ENCODE assay signal across 18 mouse cellular contexts in the genomic region with DNA sequence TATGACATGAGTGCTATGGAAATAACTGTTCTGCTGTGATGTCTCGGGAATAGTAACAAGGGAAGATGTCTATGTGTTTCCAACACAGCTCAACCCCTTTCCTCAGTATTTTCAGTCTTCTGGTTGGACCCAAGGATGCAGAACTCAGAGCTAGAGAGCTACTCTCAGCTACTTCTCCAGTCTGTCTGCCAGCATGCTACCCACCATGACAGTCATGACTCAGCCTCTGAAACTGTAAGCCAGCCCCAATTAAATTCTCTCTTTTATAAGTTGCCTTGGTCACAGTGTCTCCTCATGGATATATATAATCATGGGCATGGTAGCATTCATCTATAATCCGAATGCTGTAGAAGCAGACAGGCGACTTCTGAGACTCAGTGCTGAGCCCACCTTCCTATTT. TPM values are rescaled to one million over a fixed set of nuclear protein-coding genes. Genes with fewer than 3 reads are reported as not detected.
"Had no signal": no experiment of that assay in that cellular context is flagged by ENCODE, and none has a peak within 500 bp of the region (broad histone marks: within the 10 kb centered on the region; RNA-seq: fewer than 3 reads in every experiment).

No protein-coding gene starts in this region.

- DNase-seq: gastrocnemius, adult 2 months; gastrocnemius, postnatal 10 days; gastrocnemius, postnatal 25 days; heart, adult 2 months; heart, postnatal 4 days; kidney, adult 18-20 months; kidney, adult 8-10 months; kidney, postnatal 10 days; kidney, postnatal 25 days; kidney, postnatal 4 days; left cerebral cortex, postnatal 4 days had no signal

- ATAC-seq: hindbrain, embryonic 16.5 days; inflammation-experienced regulatory T-cells, adult 6 months; intestine, embryonic 15.5 days; intestine, postnatal 0 days; liver, embryonic 12.5 days had no signal

RNA-seq across cellular contexts. Expression of a gene that starts 47.9 kb away (rescaled TPM):
- total RNA-seq: granulocyte monocyte progenitor cell, adult 5-6 weeks; liver, adult 2 months had no signal
